Mouse (Mus musculus) ovary, adult 2 months (tissue): Measurements from ENCODE around the gene Irs2. TPM values are rescaled to one million over a fixed set of nuclear protein-coding genes. Genes with fewer than 3 reads are reported as not detected.

Experiments
- polyA plus RNA-seq: library from polyadenylated mRNA; depleted of rRNA; stranded (reverse); fragments of >200 nt; gene quantifications from 2 replicates; pipeline ENCODE4 v1.2.3, GENCODE M21; 2012; rRNA removed

Irs2 gene
- polyA plus RNA-seq, result 16.1 and 16.7 TPM in 2 replicates

DNA sequence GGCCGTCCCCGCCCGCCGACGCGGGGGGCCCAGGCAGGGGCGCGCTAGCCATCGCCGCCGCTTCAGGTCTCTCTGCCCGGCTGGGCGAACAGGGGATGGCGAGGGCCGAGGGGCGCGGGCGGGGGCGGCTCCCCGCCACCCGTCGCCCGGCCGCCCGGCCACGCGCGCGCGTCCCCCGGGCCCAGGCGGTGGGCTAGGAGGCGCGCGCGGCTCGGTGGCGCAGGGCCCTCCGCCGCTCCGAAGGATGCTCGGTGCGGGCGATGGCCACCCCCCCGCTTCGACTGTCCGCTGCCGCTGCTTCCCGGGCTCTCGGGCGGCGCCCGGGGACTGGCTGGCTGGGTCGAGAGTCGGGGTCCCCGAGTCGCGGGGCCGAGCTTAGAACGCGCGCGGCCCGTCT lies at the start of gene Irs2:
TSS of gene Irs2 (minus strand) at position 80 of the 397 bp plus-strand sequence.

